Mouse (Mus musculus) ES-Bruce4 (cell line): ENCODE data around the gene 1700037H04Rik.

Experiments used
- CTCF ChIP-seq: IDR thresholded peaks from one replicate; pipeline ENCODE4 v1.8.1; 2011; ENCODE audit warnings: low read depth, low read length
- EP300 ChIP-seq: IDR thresholded peaks from 2 replicates; pipeline ENCODE4 v1.6.1; 2011; ENCODE audit warnings: low read depth, low read length; ENCODE audit not compliant: insufficient read depth
- POLR2A ChIP-seq: IDR thresholded peaks from one replicate; pipeline ENCODE4 v1.8.1; 2011; ENCODE audit warnings: low read length; ENCODE audit not compliant: insufficient read depth

GRCm38 (mm10) chr2:131160671-131161111, 810 bp upstream of the 1700037H04Rik start:
- TF ChIP-seq EP300: no peak
- TF ChIP-seq POLR2A: no peak
- TF ChIP-seq CTCF: no peak
